In genomic region chr13:114304684-114305083, GRCm38 (mm10) we compare ENCODE assay signal across 11 mouse cellular contexts.
"Had no signal": no experiment of that assay in that cellular context is flagged by ENCODE, and none has a peak within 500 bp of the region (broad histone marks: within the 10 kb centered on the region; RNA-seq: fewer than 3 reads in every experiment).

No protein-coding gene starts in this region.

- DNase-seq: kidney, adult 11 months; kidney, adult 9 months; kidney, postnatal 4 days; liver; liver, embryonic 13.5 days; liver, postnatal 0 days; lung, postnatal 14 days; retina, postnatal 1 day; thymus, adult 18-20 months; thymus, postnatal 14 days had no signal

- ATAC-seq: liver, postnatal 0 days; midbrain, embryonic 16.5 days had no signal
